Comparison of ENCODE assay signal across 12 mouse cellular contexts in the genomic region with DNA sequence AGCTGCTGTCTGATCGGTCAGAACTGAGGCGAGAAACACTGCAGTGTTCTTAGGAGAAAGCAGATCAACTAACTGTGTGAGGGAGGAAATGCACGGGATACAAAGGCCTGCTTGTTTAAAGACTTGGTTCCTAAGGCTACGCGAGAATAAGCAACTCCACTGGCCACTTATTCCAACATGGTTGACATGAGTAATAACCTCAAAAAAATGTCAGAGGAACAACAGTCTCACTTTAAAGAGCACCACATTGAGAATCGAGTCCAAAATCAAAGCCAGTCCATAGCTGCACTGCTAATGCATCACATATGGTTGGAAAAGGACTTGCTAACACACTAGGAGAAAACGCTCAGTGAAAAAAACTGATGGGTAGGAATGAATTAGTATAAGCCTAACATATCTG.
A peak's percentile ranks its signal among the peaks of the same experiment; 100 is the strongest.
DNase-seq lines count a peak whose midpoint lies in the region; ATAC-seq lines count a peak whose summit lies in the region.
"Had no signal": no experiment of that assay in that cellular context is flagged by ENCODE, and none has a peak within 500 bp of the region (broad histone marks: within the 10 kb centered on the region; RNA-seq: fewer than 3 reads in every experiment).

No protein-coding gene starts in this region.

- H3K27me3 ChIP-seq in midbrain, embryonic 13.5 days = no peaks in the 10 kb centered on the region
- H3K27me3 ChIP-seq in midbrain, embryonic 14.5 days (ENCODE audit: control insufficient read depth, insufficient read depth, low read length) = no peaks in the 10 kb centered on the region
- no peaks in the 10 kb centered on the region for H3K27me3 ChIP-seq in intestine, embryonic 16.5 days (replicated peaks; ENCODE audit: control insufficient read depth, insufficient read depth, low read length)
- H3K27me3 ChIP-seq: liver, embryonic 12.5 days had no signal

- ATAC-seq in midbrain, embryonic 13.5 days = no peak
- no peak for ATAC-seq in midbrain, embryonic 14.5 days (ENCODE audit: low FRiP score, low TSS enrichment)
- ATAC-seq in intestine, embryonic 16.5 days = peak; percentile 44; the same call in 1 of the 2 replicates
- ATAC-seq: liver, embryonic 12.5 days had no signal

- peak overlapping the region; percentile 41; the same call in 1 of the 2 replicates for H3K27ac ChIP-seq in midbrain, embryonic 13.5 days
- H3K27ac ChIP-seq in midbrain, embryonic 14.5 days (replicated peaks; ENCODE audit: low read depth, low read length) = no peak overlapping the region
- H3K27ac ChIP-seq in intestine, embryonic 16.5 days (ENCODE audit: low read length) = peak overlapping the region; percentile 52; the same call in 1 of the 2 replicates
- H3K27ac ChIP-seq: liver, embryonic 12.5 days had no signal

- no peak overlapping the region for H3K4me3 ChIP-seq in midbrain, embryonic 13.5 days (replicated peaks)
- H3K4me3 ChIP-seq in midbrain, embryonic 14.5 days (replicated peaks; ENCODE audit: low read depth, low read length) = no peak overlapping the region
- no peak overlapping the region for H3K4me3 ChIP-seq in intestine, embryonic 16.5 days (ENCODE audit: low read length)
- H3K4me3 ChIP-seq: liver, embryonic 12.5 days had no signal

- H3K9me3 ChIP-seq in midbrain, embryonic 13.5 days = no peaks in the 10 kb centered on the region
- no peaks in the 10 kb centered on the region for H3K9me3 ChIP-seq in midbrain, embryonic 14.5 days (ENCODE audit: control insufficient read depth, low read length)
- H3K9me3 ChIP-seq in intestine, embryonic 16.5 days (ENCODE audit: control insufficient read depth, low read length) = no peaks in the 10 kb centered on the region
- H3K9me3 ChIP-seq: liver, embryonic 12.5 days had no signal

- WGBS in midbrain, embryonic 13.5 days = 78% methylated on average over 7 of the region's 7 CpGs
- WGBS in midbrain, embryonic 14.5 days = 77% methylated on average over 7 of the region's 7 CpGs
- WGBS in intestine, embryonic 16.5 days = 59% methylated on average over 7 of the region's 7 CpGs

- H3K36me3 ChIP-seq in midbrain, embryonic 13.5 days = peaks cover 18% of the 10 kb centered on the region
- peaks cover 17% of the 10 kb centered on the region; the same call in 1 of the 2 replicates for H3K36me3 ChIP-seq in midbrain, embryonic 14.5 days (ENCODE audit: control insufficient read depth, insufficient read depth, low read length)
- no peaks in the 10 kb centered on the region for H3K36me3 ChIP-seq in intestine, embryonic 16.5 days (ENCODE audit: control insufficient read depth, insufficient read depth, low read length)
- H3K36me3 ChIP-seq: liver, embryonic 12.5 days had no signal

- no peak overlapping the region for H3K4me2 ChIP-seq in midbrain, embryonic 13.5 days (replicated peaks)
- no peak overlapping the region for H3K4me2 ChIP-seq in midbrain, embryonic 14.5 days (ENCODE audit: low read length)
- no peak overlapping the region for H3K4me2 ChIP-seq in intestine, embryonic 16.5 days (ENCODE audit: low read depth, low read length)
- H3K4me2 ChIP-seq: liver, embryonic 12.5 days had no signal

- DNase-seq in embryo, embryonic 10 days (ENCODE audit: low spot score) = peak; percentile 29
- DNase-seq in embryo, embryonic 9.5 days (ENCODE audit: extremely low spot score) = no peak
- DNase-seq in midbrain, embryonic 14.5 days = no peak
- no peak for DNase-seq in cerebellum, adult 9-11 months
- no peak for DNase-seq in right cerebral cortex, postnatal 10 days (ENCODE audit: low spot score in 2 of 2)
- no peak for DNase-seq in left cerebral cortex, postnatal 14 days (ENCODE audit: low spot score in 2 of 2)
- DNase-seq: adrenal gland, adult 8-10 months; cerebellum, adult 2 months; thymus, postnatal 25 days had no signal

- no peaks in the 10 kb centered on the region for H3K4me1 ChIP-seq in midbrain, embryonic 13.5 days (replicated peaks)
- no peaks in the 10 kb centered on the region for H3K4me1 ChIP-seq in midbrain, embryonic 14.5 days (ENCODE audit: control insufficient read depth, insufficient read depth, low read length)
- no peaks in the 10 kb centered on the region; the same call in 1 of the 2 replicates for H3K4me1 ChIP-seq in intestine, embryonic 16.5 days (ENCODE audit: control insufficient read depth, insufficient read depth, low read length)

- intact Hi-C loops in left cerebral cortex, postnatal 14 days (cut with DNase I) = no loop called here

- no peak overlapping the region for H3K9ac ChIP-seq in midbrain, embryonic 13.5 days (replicated peaks)
- H3K9ac ChIP-seq in midbrain, embryonic 14.5 days (replicated peaks; ENCODE audit: low read length) = no peak overlapping the region
- H3K9ac ChIP-seq in intestine, embryonic 16.5 days (ENCODE audit: low read depth, low read length) = no peak overlapping the region
- H3K9ac ChIP-seq: liver, embryonic 12.5 days had no signal
